Mouse (Mus musculus) stomach, embryonic 16.5 days (tissue): ENCODE measurements at regions not wholly inside any gene's neighbourhood (a gene's known extent, or its start where the extent isn't known, plus 50 kb on each side); places are given as distances from the start of the nearest gene placed in this dataset.

ENCODE experiments used
- ATAC-seq: fragments of 200-750 bp; cut with Nextera tagmentation; 2 replicates; pipeline ENCODE4 v1.8.0; 2017; ENCODE audit warnings: moderate number of reproducible peaks, moderate TSS enrichment; ENCODE audit not compliant: insufficient read depth, low FRiP score
- H3K27ac ChIP-seq: fragments of 300-500 bp; sonication (generic); 2 replicates; pipeline ENCODE4 v1.5.1; 2014; ENCODE audit warnings: low read length
- H3K27me3 ChIP-seq: fragments of 300-500 bp; sonication (generic); 2 replicates; pipeline ENCODE4 v1.6.1; 2014; ENCODE audit warnings: low read length, control low read depth, mixed read lengths; ENCODE audit not compliant: control insufficient read depth, insufficient read depth
- H3K36me3 ChIP-seq: fragments of 300-500 bp; sonication (generic); 2 replicates; pipeline ENCODE4 v1.6.1; 2014; ENCODE audit warnings: low read length; ENCODE audit not compliant: control insufficient read depth, insufficient read depth
- H3K4me1 ChIP-seq: fragments of 300-500 bp; sonication (generic); 2 replicates; pipeline ENCODE4 v1.6.1; 2014; ENCODE audit warnings: low read length, control low read depth, mixed read lengths; ENCODE audit not compliant: control insufficient read depth, insufficient read depth
- H3K4me2 ChIP-seq: fragments of 300-500 bp; sonication (generic); 2 replicates; pipeline ENCODE4 v1.6.1; 2014; ENCODE audit warnings: low read depth, low read length, mixed read lengths
- H3K4me3 ChIP-seq: fragments of 300-500 bp; sonication (generic); replicated peaks from 2 replicates; pipeline ENCODE4 v1.5.1; 2014; ENCODE audit warnings: mild to moderate bottlenecking, low read length
- H3K9ac ChIP-seq: fragments of 300-500 bp; sonication (generic); 2 replicates; pipeline ENCODE4 v1.6.1; 2014; ENCODE audit warnings: low read length
- H3K9me3 ChIP-seq: fragments of 300-500 bp; sonication (generic); replicated peaks from 2 replicates; pipeline ENCODE4 v1.6.1; 2016; ENCODE audit warnings: low read length, control low read depth; ENCODE audit not compliant: control insufficient read depth
- WGBS: fragments of 180-500 bp; shearing (Covaris S2); extraction: QIAGEN DNeasy Blood & Tissue Kit; methylation state at CpG from one replicate; pipeline ENCODE4 v1.1.7; 2014; 5-methylcytosine and 5-hydroxymethylcytosine counted together

GRCm38 (mm10) chr15:6154706-6155105 lies 144.9 kb upstream of the Dab2 start:
- Histone ChIP-seq H3K4me2 (no peak overlapping the region), H3K4me1 (no peaks in the 10 kb centered on the region), H3K9ac (no peak overlapping the region), H3K27ac (no peak overlapping the region), H3K4me3 (no peak overlapping the region), H3K9me3 (no peaks in the 10 kb centered on the region), H3K36me3 (no peaks in the 10 kb centered on the region), H3K27me3 (no peaks in the 10 kb centered on the region)
- ATAC-seq = no peak
- 45% methylated on average over 9 of the region's 9 CpGs for WGBS

- no peaks in the 10 kb centered on the region for H3K4me1 ChIP-seq
- H3K9me3 ChIP-seq = no peaks in the 10 kb centered on the region
- no peaks in the 10 kb centered on the region for H3K27me3 ChIP-seq
- H3K27ac ChIP-seq = no peak overlapping the region
- no peak overlapping the region for H3K4me3 ChIP-seq
- no peak overlapping the region for H3K4me2 ChIP-seq
- no peak for ATAC-seq
- H3K9ac ChIP-seq = no peak overlapping the region
- 83% methylated on average over 1 of the region's 1 CpGs for WGBS
- H3K36me3 ChIP-seq = no peaks in the 10 kb centered on the region
Observed at GRCm38 (mm10) chr15:6180261-6180660, 119.3 kb upstream of the Dab2 start.

GRCm38 (mm10) chr15:6183627-6184026 lies 116.0 kb upstream of the Dab2 start:
- 75% methylated on average over 3 of the region's 3 CpGs for WGBS

GRCm38 (mm10) chr15:6191845-6192244 lies 107.7 kb upstream of the Dab2 start:
- no peak overlapping the region for H3K9ac ChIP-seq
- no peak for ATAC-seq

More at GRCm38 (mm10) chr15:6183627-6184026, 116.0 kb upstream of the Dab2 start:
- no peak overlapping the region for H3K27ac ChIP-seq
- no peak overlapping the region for H3K4me3 ChIP-seq
- H3K4me1 ChIP-seq = no peaks in the 10 kb centered on the region
- H3K4me2 ChIP-seq = no peak overlapping the region
- no peak for ATAC-seq
- H3K9me3 ChIP-seq = no peaks in the 10 kb centered on the region
- H3K9ac ChIP-seq = no peak overlapping the region
- H3K27me3 ChIP-seq = no peaks in the 10 kb centered on the region
- H3K36me3 ChIP-seq = no peaks in the 10 kb centered on the region

GRCm38 (mm10) chr15:6207239-6207638 lies 92.3 kb upstream of the Dab2 start:
- Histone ChIP-seq H3K9ac (no peak overlapping the region), H3K27ac (no peak overlapping the region), H3K4me1 (no peaks in the 10 kb centered on the region), H3K4me3 (no peak overlapping the region), H3K4me2 (no peak overlapping the region), H3K9me3 (no peaks in the 10 kb centered on the region), H3K27me3 (no peaks in the 10 kb centered on the region), H3K36me3 (no peaks in the 10 kb centered on the region)
- no peak for ATAC-seq
- 51% methylated on average over 2 of the region's 2 CpGs for WGBS

More at GRCm38 (mm10) chr15:6191845-6192244, 107.7 kb upstream of the Dab2 start:
- no peaks in the 10 kb centered on the region for H3K36me3 ChIP-seq
- no peaks in the 10 kb centered on the region for H3K9me3 ChIP-seq
- no peaks in the 10 kb centered on the region for H3K27me3 ChIP-seq
- no peak overlapping the region for H3K27ac ChIP-seq
- no peak overlapping the region for H3K4me3 ChIP-seq
- H3K4me1 ChIP-seq = no peaks in the 10 kb centered on the region
- H3K4me2 ChIP-seq = no peak overlapping the region

GRCm38 (mm10) chr15:6209301-6209700 lies 90.3 kb upstream of the Dab2 start:
- Histone ChIP-seq H3K4me3 (no peak overlapping the region), H3K36me3 (no peaks in the 10 kb centered on the region), H3K27ac (no peak overlapping the region), H3K4me2 (no peak overlapping the region), H3K9ac (no peak overlapping the region), H3K4me1 (no peaks in the 10 kb centered on the region), H3K9me3 (no peaks in the 10 kb centered on the region), H3K27me3 (no peaks in the 10 kb centered on the region)
- 14% methylated on average over 2 of the region's 2 CpGs for WGBS
- no peak for ATAC-seq

- ATAC-seq = no peak
- H3K36me3 ChIP-seq = no peaks in the 10 kb centered on the region
- no peaks in the 10 kb centered on the region for H3K4me1 ChIP-seq
- no peak overlapping the region for H3K4me3 ChIP-seq
- no peak overlapping the region for H3K4me2 ChIP-seq
- H3K27ac ChIP-seq = no peak overlapping the region
- H3K9me3 ChIP-seq = no peaks in the 10 kb centered on the region
- WGBS = 59% methylated on average over 3 of the region's 3 CpGs
- no peaks in the 10 kb centered on the region for H3K27me3 ChIP-seq
- H3K9ac ChIP-seq = no peak overlapping the region
Observed at GRCm38 (mm10) chr15:6218087-6218486, 81.5 kb upstream of the Dab2 start.

GRCm38 (mm10) chr15:6225227-6225626 lies 74.4 kb upstream of the Dab2 start:
- no peak overlapping the region for H3K9ac ChIP-seq
- WGBS = 77% methylated on average over 1 of the region's 1 CpGs
- no peaks in the 10 kb centered on the region for H3K9me3 ChIP-seq
- no peak overlapping the region for H3K27ac ChIP-seq
- no peaks in the 10 kb centered on the region for H3K36me3 ChIP-seq
- H3K27me3 ChIP-seq = no peaks in the 10 kb centered on the region
- H3K4me3 ChIP-seq = no peak overlapping the region
- no peak for ATAC-seq
- no peak overlapping the region for H3K4me2 ChIP-seq
- no peaks in the 10 kb centered on the region for H3K4me1 ChIP-seq

GRCm38 (mm10) chr15:6230618-6231017 lies 69.0 kb upstream of the Dab2 start:
- Histone ChIP-seq H3K4me2 (no peak overlapping the region), H3K27me3 (no peaks in the 10 kb centered on the region), H3K4me1 (no peaks in the 10 kb centered on the region), H3K27ac (no peak overlapping the region), H3K4me3 (no peak overlapping the region), H3K36me3 (no peaks in the 10 kb centered on the region), H3K9me3 (no peaks in the 10 kb centered on the region), H3K9ac (no peak overlapping the region)
- 77% methylated on average over 7 of the region's 7 CpGs for WGBS
- no peak for ATAC-seq
